Mouse (Mus musculus) left cerebral cortex, adult 8-10 months (tissue): ENCODE measurements at regions not wholly inside any gene's neighbourhood (a gene's known extent, or its start where the extent isn't known, plus 50 kb on each side); places are given as distances from the start of the nearest gene placed in this dataset.

Source experiments
- DNase-seq, 2 experiments: peaks; one replicate each; pipeline ENCODE4 v3.0.0; 2022; ENCODE audit warnings: low spot score in 2 of 2

GRCm38 (mm10) chr3:133599731-133600130 lies 54.8 kb upstream of the Tet2 start:
- DNase-seq: no peak

GRCm38 (mm10) chr3:133600447-133601220 lies 55.7 kb upstream of the Tet2 start:
- peak; percentile 33 to 58 for DNase-seq

- DNase-seq: no peak
Observed at GRCm38 (mm10) chr3:133605460-133605859, 60.5 kb upstream of the Tet2 start.

GRCm38 (mm10) chr3:133608845-133609261 lies 63.9 kb upstream of the Tet2 start:
- DNase-seq: no peak

- DNase-seq: no peak
Observed at GRCm38 (mm10) chr3:133613836-133614711, 69.1 kb upstream of the Tet2 start.

- no peak for DNase-seq
Observed at GRCm38 (mm10) chr3:133614712-133615426, 69.9 kb upstream of the Tet2 start.

GRCm38 (mm10) chr3:133617036-133617435 lies 72.1 kb upstream of the Tet2 start:
- DNase-seq: no peak

- no peak for DNase-seq
Observed at GRCm38 (mm10) chr3:133618491-133618890, 73.6 kb upstream of the Tet2 start.

- no peak for DNase-seq
Observed at GRCm38 (mm10) chr3:133623201-133623744, 78.3 kb upstream of the Tet2 start.

GRCm38 (mm10) chr3:133624079-133624875 lies 79.3 kb upstream of the Tet2 start:
- no peak for DNase-seq

GRCm38 (mm10) chr3:133625046-133625445 lies 80.1 kb upstream of the Tet2 start:
- DNase-seq: no peak

GRCm38 (mm10) chr3:133626442-133626841 lies 81.5 kb upstream of the Tet2 start:
- DNase-seq: peak in 1 of 2 experiments; percentile 18

- DNase-seq: no peak
Observed at GRCm38 (mm10) chr3:133627116-133627844, 82.3 kb upstream of the Tet2 start.

GRCm38 (mm10) chr3:133634306-133634705 lies 89.4 kb upstream of the Tet2 start:
- no peak for DNase-seq

- DNase-seq: no peak
Observed at GRCm38 (mm10) chr3:133645604-133646003, 100.7 kb upstream of the Tet2 start.

- no peak for DNase-seq
Observed at GRCm38 (mm10) chr3:133646449-133647059, 101.6 kb upstream of the Tet2 start.

GRCm38 (mm10) chr3:133650025-133650424 lies 105.1 kb upstream of the Tet2 start:
- no peak for DNase-seq

- DNase-seq: no peak
Observed at GRCm38 (mm10) chr3:133651996-133652395, 107.1 kb upstream of the Tet2 start.

- no peak for DNase-seq
Observed at GRCm38 (mm10) chr3:133659759-133660158, 114.8 kb upstream of the Tet2 start.

GRCm38 (mm10) chr3:133661303-133661702 lies 116.4 kb upstream of the Tet2 start:
- DNase-seq: no peak
